Mouse (Mus musculus) megakaryocyte progenitor cell, adult 5-6 weeks (primary cell): Measurements from ENCODE around the gene Tmem229a. TPM values are rescaled to one million over a fixed set of nuclear protein-coding genes. Genes with fewer than 3 reads are reported as not detected.

Source experiments
- total RNA-seq, 2 experiments: library from RNA; stranded (forward) in 1 of 2; stranded (reverse) in 1 of 2; fragments of 157-497, 149-512 nt in 1 of 2; fragments of 200-1000 nt in 1 of 2; gene quantifications; 2 replicates each; pipeline versions ENCODE4 v1.2.3 to v1.2.4; 2015 to 2017

Gene Tmem229a
- total RNA-seq, 2 experiments from 2014 or later: not detected

Other genes starting within 250 kb of the Tmem229a start
- gene Hyal6, start 223.1 kb downstream of the Tmem229a start, total RNA-seq (2015): not detected in 2 replicates
- gene Hyal6, start 223.1 kb downstream of the Tmem229a start, total RNA-seq (2017): not detected in 2 replicates
- not detected in 2 replicates for gene Hyal4, start 208.0 kb downstream of the Tmem229a start, total RNA-seq (2015)
- not detected in 2 replicates for gene Hyal4, start 208.0 kb downstream of the Tmem229a start, total RNA-seq (2017)
- gene Spam1, start 165.1 kb downstream of the Tmem229a start, total RNA-seq (2015): not detected in 2 replicates
- not detected in 2 replicates for gene Spam1, start 165.1 kb downstream of the Tmem229a start, total RNA-seq (2017)
- gene Hyal5, start 98.3 kb downstream of the Tmem229a start, total RNA-seq (2015): not detected in 2 replicates
- not detected in 2 replicates for gene Hyal5, start 98.3 kb downstream of the Tmem229a start, total RNA-seq (2017)